Mouse (Mus musculus) heart, postnatal 0 days (tissue): ENCODE results near the gene Ppp1r12b.

Source experiments
- CTCF ChIP-seq: IDR thresholded peaks from 2 replicates; pipeline ENCODE4 v1.5.1; 2016; ENCODE audit warnings: antibody characterized with exemption, control low read depth, low read depth
- EP300 ChIP-seq: IDR thresholded peaks from 2 replicates; pipeline ENCODE4 v1.6.1; 2016; ENCODE audit warnings: antibody characterized with exemption, low read depth

GRCm38 (mm10) chr1:134816617-134817016 lies 139.1 kb downstream of the Ppp1r12b start:
- TF ChIP-seq CTCF (0 out of 2 replicates have a peak, but pooled peaks have one; percentile 7), EP300 (no peak; the same call in 1 of the 2 replicates)
